Mouse (Mus musculus) MEL (cell line): ENCODE data around the gene Mrtfa. TPM values are rescaled to one million over a fixed set of nuclear protein-coding genes. Genes with fewer than 3 reads are reported as not detected.

Source experiments
- DNase-seq: peaks from one replicate; pipeline ENCODE4 v3.0.0; 2011; ENCODE audit warnings: low read depth, low spot score
- H3K27ac ChIP-seq: 2 replicates; pipeline ENCODE4 v1.5.1; 2012; ENCODE audit warnings: low read depth, mild to moderate bottlenecking, control low read depth, low read length, moderate library complexity; ENCODE audit not compliant: control insufficient read depth
- H3K27me3 ChIP-seq, 2 experiments: fragments of 150-350 bp in 1 of 2; sonication (generic) in 1 of 2; 2 replicates each; pipeline ENCODE4 v1.6.1; 2012; ENCODE audit warnings: low read length in 2 of 2, mild to moderate bottlenecking in 2 of 2, improper control_type of control experiment in 1 of 2, moderate library complexity in 1 of 2; ENCODE audit not compliant: insufficient read depth in 2 of 2, control insufficient read depth in 1 of 2
- H3K36me3 ChIP-seq, 2 experiments: 2 replicates each; pipeline ENCODE4 v1.6.1; 2012 to 2014; ENCODE audit warnings: low read length in 2 of 2, improper control_type of control experiment in 1 of 2, inconsistent platforms in 1 of 2, mild to moderate bottlenecking in 1 of 2; ENCODE audit not compliant: insufficient read depth in 2 of 2, control insufficient read depth in 1 of 2
- H3K4me1 ChIP-seq, 2 experiments: fragments of 150-350 bp in 1 of 2; sonication (generic) in 1 of 2; 2 replicates each; pipeline ENCODE4 v1.6.1; 2012; ENCODE audit warnings: low read length in 2 of 2, improper control_type of control experiment in 1 of 2, mild to moderate bottlenecking in 1 of 2; ENCODE audit not compliant: insufficient read depth in 2 of 2, control insufficient read depth in 1 of 2
- H3K4me3 ChIP-seq, 2 experiments: fragments of 150-350 bp in 1 of 2; sonication (generic) in 1 of 2; 2 replicates each; pipeline ENCODE4 v1.5.1; 2012; ENCODE audit warnings: low read depth in 2 of 2, low read length in 2 of 2, mild to moderate bottlenecking in 2 of 2, moderate library complexity in 2 of 2, control low read depth in 1 of 2, improper control_type of control experiment in 1 of 2; ENCODE audit not compliant: control insufficient read depth in 1 of 2, insufficient read depth in 1 of 2
- H3K79me2 ChIP-seq: 2 replicates; pipeline ENCODE4 v1.6.1; 2012; ENCODE audit warnings: mild to moderate bottlenecking, low read length, moderate library complexity; ENCODE audit not compliant: control insufficient read depth, poor library complexity, insufficient read depth
- H3K9ac ChIP-seq: 2 replicates; pipeline ENCODE4 v1.6.1; 2012; ENCODE audit warnings: low read depth, mild to moderate bottlenecking, control low read depth, low read length, moderate library complexity; ENCODE audit not compliant: control insufficient read depth, poor library complexity, severe bottlenecking
- H3K9me3 ChIP-seq: fragments of 150-350 bp; sonication (generic); replicated peaks from 2 replicates; pipeline ENCODE4 v1.6.1; 2012; ENCODE audit warnings: mild to moderate bottlenecking, low read length, improper control_type of control experiment, moderate library complexity; ENCODE audit not compliant: insufficient read depth
- BHLHE40 ChIP-seq: IDR thresholded peaks from 2 replicates; pipeline ENCODE4 v1.6.1; 2012; ENCODE audit warnings: low read depth, mild to moderate bottlenecking, inconsistent platforms, low read length, improper control_type of control experiment, borderline replicate concordance
- CHD1 ChIP-seq: IDR thresholded peaks from 2 replicates; pipeline ENCODE4 v1.6.1; 2012; ENCODE audit warnings: low read depth, mild to moderate bottlenecking, inconsistent platforms, low read length, improper control_type of control experiment
- CHD2 ChIP-seq: IDR thresholded peaks from 2 replicates; pipeline ENCODE4 v1.6.1; 2011; ENCODE audit warnings: low read length, improper control_type of control experiment
- E2F4 ChIP-seq: IDR thresholded peaks from 2 replicates; pipeline ENCODE4 v1.6.1; 2011; ENCODE audit warnings: low read depth, low read length, improper control_type of control experiment, borderline replicate concordance
- EP300 ChIP-seq, 2 experiments: IDR thresholded peaks; 2 replicates each; pipeline ENCODE4 v1.6.1; 2011; ENCODE audit warnings: improper control_type of control experiment in 2 of 2, low read length in 2 of 2, low read depth in 1 of 2, mild to moderate bottlenecking in 1 of 2
- GABPA ChIP-seq: IDR thresholded peaks from 2 replicates; pipeline ENCODE4 v1.6.1; 2012; ENCODE audit warnings: low read depth, mild to moderate bottlenecking, inconsistent platforms, low read length, improper control_type of control experiment, moderate library complexity
- JUND ChIP-seq: IDR thresholded peaks from 2 replicates; pipeline ENCODE4 v1.6.1; 2011; ENCODE audit warnings: low read depth, mild to moderate bottlenecking, improper control_type of control experiment, low read length
- MAFK ChIP-seq: IDR thresholded peaks from 2 replicates; pipeline ENCODE4 v1.6.1; 2011; ENCODE audit warnings: low read depth, mild to moderate bottlenecking, low read length, improper control_type of control experiment, borderline replicate concordance
- MAZ ChIP-seq: IDR thresholded peaks from 2 replicates; pipeline ENCODE4 v1.6.1; 2012; ENCODE audit warnings: low read depth, mild to moderate bottlenecking, inconsistent platforms, low read length, improper control_type of control experiment
- MEF2A ChIP-seq: IDR thresholded peaks from 2 replicates; pipeline ENCODE4 v1.6.1; 2014; ENCODE audit warnings: low read depth, mild to moderate bottlenecking, inconsistent platforms, low read length, improper control_type of control experiment; ENCODE audit not compliant: poor library complexity, insufficient replicate concordance, severe bottlenecking; ENCODE audit errors: extremely low read depth
- MXI1 ChIP-seq: IDR thresholded peaks from 2 replicates; pipeline ENCODE4 v1.6.1; 2011; ENCODE audit warnings: mild to moderate bottlenecking, low read depth, low read length, improper control_type of control experiment
- MYB ChIP-seq: IDR thresholded peaks from 2 replicates; pipeline ENCODE4 v1.6.1; 2011; ENCODE audit warnings: mild to moderate bottlenecking, low read depth, low read length, improper control_type of control experiment
- MYC ChIP-seq: IDR thresholded peaks from 2 replicates; pipeline ENCODE4 v1.6.1; 2011; ENCODE audit warnings: low read depth, mild to moderate bottlenecking, low read length, improper control_type of control experiment, moderate library complexity
- NRF1 ChIP-seq: IDR thresholded peaks from 2 replicates; pipeline ENCODE4 v1.6.1; 2014; ENCODE audit warnings: low read depth, mild to moderate bottlenecking, inconsistent platforms, low read length, improper control_type of control experiment, moderate library complexity; ENCODE audit not compliant: poor library complexity, insufficient read depth, severe bottlenecking
- POLR2A ChIP-seq, 2 experiments: IDR thresholded peaks; 2 replicates each; pipeline ENCODE4 v1.6.1; 2011 to 2012; ENCODE audit warnings: low read length in 2 of 2, mild to moderate bottlenecking in 2 of 2, control low read depth in 1 of 2, improper control_type of control experiment in 1 of 2, low read depth in 1 of 2, moderate library complexity in 1 of 2; ENCODE audit not compliant: control insufficient read depth in 1 of 2, insufficient read depth in 1 of 2, poor library complexity in 1 of 2
- RCOR1 ChIP-seq: IDR thresholded peaks from 2 replicates; pipeline ENCODE4 v1.6.1; 2012; ENCODE audit warnings: low read depth, mild to moderate bottlenecking, inconsistent platforms, low read length, improper control_type of control experiment
- SIN3A ChIP-seq: IDR thresholded peaks from 2 replicates; pipeline ENCODE4 v1.6.1; 2012; ENCODE audit warnings: low read length, improper control_type of control experiment, inconsistent platforms
- TBP ChIP-seq: IDR thresholded peaks from 2 replicates; pipeline ENCODE4 v1.8.0; 2011; ENCODE audit warnings: low read depth, low read length, improper control_type of control experiment
- TCF12 ChIP-seq: IDR thresholded peaks from 2 replicates; pipeline ENCODE4 v1.6.1; 2014; ENCODE audit warnings: low read depth, mild to moderate bottlenecking, inconsistent platforms, low read length, improper control_type of control experiment, moderate library complexity
- UBTF ChIP-seq: IDR thresholded peaks from 2 replicates; pipeline ENCODE4 v1.6.1; 2012; ENCODE audit warnings: low read depth, mild to moderate bottlenecking, inconsistent platforms, low read length, improper control_type of control experiment, moderate library complexity, borderline replicate concordance; ENCODE audit not compliant: insufficient read depth
- USF1 ChIP-seq: IDR thresholded peaks from 2 replicates; pipeline ENCODE4 v1.6.1; 2014; ENCODE audit warnings: low read depth, mild to moderate bottlenecking, inconsistent platforms, low read length, improper control_type of control experiment, moderate library complexity
- ZKSCAN1 ChIP-seq: IDR thresholded peaks from 2 replicates; pipeline ENCODE4 v1.6.1; 2012; ENCODE audit warnings: low read depth, mild to moderate bottlenecking, inconsistent platforms, low read length, improper control_type of control experiment, moderate library complexity
- ZMIZ1 ChIP-seq: IDR thresholded peaks from 2 replicates; pipeline ENCODE4 v1.6.1; 2012; ENCODE audit warnings: low read depth, mild to moderate bottlenecking, inconsistent platforms, low read length, improper control_type of control experiment, moderate library complexity
- ZNF384 ChIP-seq: IDR thresholded peaks from 2 replicates; pipeline ENCODE4 v1.6.1; 2012; ENCODE audit warnings: low read depth, mild to moderate bottlenecking, inconsistent platforms, low read length, improper control_type of control experiment
- polyA plus RNA-seq, 2 experiments: library from polyadenylated mRNA; stranded (reverse) in 1 of 2; unstranded in 1 of 2; fragments of >175 nt in 1 of 2; fragments of >200 nt in 1 of 2; gene quantifications; 2 replicates each; pipeline versions ENCODE4 v1.2.1 to v1.2.4; 2012; ENCODE audit warnings: low replicate concordance in 2 of 2, low read depth in 1 of 2; ENCODE audit not compliant: insufficient read length in 2 of 2, insufficient read depth in 1 of 2, missing spikeins in 1 of 2
- total RNA-seq: library from RNA; depleted of rRNA; stranded (reverse); fragments of 300-350 nt; gene quantifications from 2 replicates; pipeline ENCODE4 v1.2.3, GENCODE M21; 2012

Gene Mrtfa
- total and polyA plus RNA-seq, 3 experiments, result 2.6 to 11.9 TPM; not detected in 1

DNA sequence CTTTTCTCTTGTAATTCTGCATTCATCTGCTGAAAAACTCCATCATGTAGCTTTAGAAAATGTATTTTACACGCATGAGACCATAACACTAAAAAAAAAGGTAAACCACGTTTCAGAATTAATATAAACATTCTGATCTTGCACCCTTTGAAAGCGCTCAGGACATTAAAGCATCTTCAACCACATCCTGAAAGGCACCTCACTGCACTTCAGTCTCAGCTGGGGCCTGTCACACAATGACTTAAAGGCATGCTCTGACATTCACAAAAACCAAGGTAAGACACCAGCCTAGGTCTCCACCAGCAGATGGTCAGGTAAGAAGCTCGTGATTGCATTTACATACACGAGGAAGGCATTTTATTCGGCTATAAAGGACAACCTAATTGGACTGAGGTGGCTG lies 92.7 kb downstream of the Mrtfa start:
- no peak for DNase-seq
- peaks cover 0 to 11% of the 10 kb centered on the region in 2 experiments; a peak in 2 of 4 replicates for H3K36me3 ChIP-seq

DNA sequence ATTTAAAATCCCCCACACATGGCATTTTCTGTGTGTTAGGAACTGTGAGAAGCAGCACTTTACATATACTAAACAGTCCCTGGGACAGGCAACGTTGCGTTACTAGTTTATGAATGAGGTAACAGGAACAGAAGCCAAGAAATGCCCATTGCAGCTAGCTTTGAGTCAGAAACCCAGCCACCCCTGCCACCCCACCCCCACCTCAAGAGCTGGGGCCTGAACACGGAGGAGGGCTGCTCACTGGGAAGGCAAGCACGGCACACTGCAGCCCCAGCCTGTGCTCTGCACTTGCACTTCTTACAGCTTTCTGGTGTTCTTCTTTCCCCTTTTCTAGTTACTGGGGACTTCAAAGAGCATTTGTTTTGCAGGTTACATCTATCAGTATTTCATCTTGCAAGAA lies 93.1 kb downstream of the Mrtfa start:
- Histone ChIP-seq H3K27me3 (no peaks in the 10 kb centered on the region), H3K4me3 (no peak overlapping the region), H3K27ac (no peak overlapping the region), H3K36me3 (peaks cover 0 to 11% of the 10 kb centered on the region in 2 experiments; a peak in 2 of 4 replicates), H3K9me3 (no peaks in the 10 kb centered on the region), H3K9ac (no peak overlapping the region), H3K4me1 (peaks cover 14 to 17% of the 10 kb centered on the region in 2 experiments), H3K79me2 (peaks cover 2% of the 10 kb centered on the region; the same call in 1 of the 2 replicates)
- TF ChIP-seq TBP (no peak), TCF12 (no peak), CHD2 (no peak), JUND (no peak), USF1 (no peak), RCOR1 (no peak), ZNF384 (no peak), MEF2A (no peak), BHLHE40 (no peak), ZKSCAN1 (no peak), SIN3A (no peak), MAZ (no peak), MYB (no peak), POLR2A (IDR thresholded peaks at IDR 0.05; ENCODE audit: control insufficient read depth in 1 of 2, insufficient read depth in 1 of 2, low read depth in 1 of 2, low read length in 2 of 2, poor library complexity in 1 of 2) (no peak), CHD1 (no peak), EP300 (IDR thresholded peaks at IDR 0.05; ENCODE audit: low read depth in 1 of 2, low read length in 2 of 2) (no peak), ZMIZ1 (no peak)
- no peak for DNase-seq

More for the DNA sequence above, 92.7 kb downstream of the Mrtfa start:
- H3K27me3 ChIP-seq, result no peaks in the 10 kb centered on the region
- H3K79me2 ChIP-seq, result peaks cover 2% of the 10 kb centered on the region; the same call in 1 of the 2 replicates
- H3K4me1 ChIP-seq, result peaks cover 14 to 17% of the 10 kb centered on the region in 2 experiments
- no peak overlapping the region for H3K4me3 ChIP-seq
- no peak for TF ChIP-seq BHLHE40
- no peak for TF ChIP-seq EP300 (IDR thresholded peaks at IDR 0.05; ENCODE audit: low read depth in 1 of 2, low read length in 2 of 2)
- no peak for TF ChIP-seq MYC
- no peak for TF ChIP-seq E2F4
- no peak for TF ChIP-seq MAFK
- no peak for TF ChIP-seq NRF1
- TF ChIP-seq UBTF, result no peak
- TF ChIP-seq GABPA, result no peak
- TF ChIP-seq MXI1, result no peak
- H3K9ac ChIP-seq, result no peak overlapping the region
- no peak overlapping the region for H3K27ac ChIP-seq
- H3K9me3 ChIP-seq, result no peaks in the 10 kb centered on the region
